Mouse (Mus musculus) kidney, adult 9 months (tissue): ENCODE results near the gene Miga1.

Experiments
- DNase-seq: peaks from one replicate; pipeline ENCODE4 v3.0.0; 2022

The Miga1 gene

GRCm38 (mm10) chr3:152339862-152340557 lies at the start of gene Miga1:
TSS of gene Miga1 (minus strand) at chr3:152340407.
- DNase-seq, result peak; percentile 62

DNA sequence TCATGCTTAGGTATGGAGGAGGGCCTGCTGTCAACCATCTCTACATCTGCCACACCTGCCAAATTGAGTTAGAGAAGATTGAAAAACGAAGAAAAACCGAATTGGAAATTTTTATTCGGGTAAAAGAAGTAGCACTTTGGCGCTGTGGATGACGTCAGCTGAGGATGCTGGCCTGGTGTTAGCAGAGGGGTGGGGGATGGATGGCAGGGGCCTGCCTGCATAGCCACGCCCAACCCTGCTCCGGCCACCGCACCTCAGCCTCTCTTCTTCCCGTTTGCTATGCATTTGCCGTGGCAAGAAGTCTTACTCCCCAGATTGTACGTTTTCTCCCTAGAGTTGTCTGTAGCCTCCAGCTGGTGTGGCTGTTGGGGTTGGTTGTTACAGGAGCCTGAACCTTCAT lies 43.9 kb upstream of the Miga1 start:
- DNase-seq, result no peak

DNA sequence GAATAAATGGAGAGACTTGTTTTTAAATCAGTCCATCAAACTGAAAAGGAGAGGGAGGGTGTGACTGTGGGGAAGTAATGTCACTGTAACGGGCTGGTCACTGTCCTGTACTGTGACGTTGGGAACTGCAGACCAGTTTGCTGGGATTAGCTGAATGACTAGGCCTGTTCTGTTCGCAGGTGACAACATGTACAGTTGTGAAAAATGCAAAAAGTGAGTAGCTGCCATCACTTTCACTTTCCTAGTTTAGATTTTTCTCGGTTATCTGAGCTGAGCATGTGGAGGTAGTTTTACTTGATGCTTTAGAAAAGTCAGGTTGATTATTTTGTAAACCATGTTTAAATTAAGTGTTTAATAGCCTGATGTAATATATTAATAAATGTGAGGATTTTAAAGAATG lies 35.9 kb upstream of the Miga1 start:
- no peak for DNase-seq

DNA sequence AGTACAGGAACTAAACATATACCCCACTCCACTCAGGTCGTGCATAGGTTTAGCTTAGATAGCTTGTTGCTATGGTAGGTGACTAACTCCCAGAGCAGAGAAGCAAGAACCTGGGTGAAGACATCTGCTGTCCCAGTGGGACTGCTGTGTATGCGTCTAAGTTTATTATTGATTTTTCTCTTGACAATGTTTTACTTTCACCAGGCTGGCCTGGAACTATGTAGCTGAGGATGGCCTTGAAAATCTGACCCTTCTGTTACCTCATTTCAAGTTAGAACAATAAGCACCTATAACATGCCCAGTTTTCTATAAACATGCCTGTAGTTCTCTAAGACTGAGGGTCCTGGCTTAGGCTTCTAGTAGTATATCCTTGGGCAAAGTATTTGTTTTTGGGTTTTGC lies 24.0 kb upstream of the Miga1 start:
- DNase-seq, result no peak

- DNase-seq, result no peak
These were observed 18.9 kb upstream of the Miga1 start for GRCm38 (mm10) chr3:152359151-152359550.

DNA sequence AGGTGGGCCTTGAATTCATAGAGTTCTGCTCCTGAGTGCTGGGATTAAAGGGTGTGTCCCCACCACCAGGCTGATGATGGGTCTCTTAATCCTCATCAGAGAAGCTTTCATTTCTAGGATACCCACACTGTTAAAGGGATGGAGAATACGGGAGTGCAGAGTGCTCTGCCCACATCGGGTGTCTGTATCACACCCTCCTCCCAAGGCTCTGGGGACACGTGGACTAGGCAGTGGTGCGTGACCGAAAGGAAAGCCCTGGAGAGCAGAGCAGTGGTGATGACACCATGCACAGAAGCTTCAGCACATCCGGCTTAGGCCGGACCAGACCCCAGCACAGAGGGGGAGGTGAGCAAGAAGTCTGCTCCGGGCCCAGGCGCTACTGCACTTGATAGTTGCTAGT lies 16.5 kb upstream of the Miga1 start:
- no peak for DNase-seq

GRCm38 (mm10) chr3:152355361-152355760 lies 15.2 kb upstream of the Miga1 start:
- DNase-seq, result no peak

GRCm38 (mm10) chr3:152353434-152354177 lies 13.4 kb upstream of the Miga1 start:
- no peak for DNase-seq

GRCm38 (mm10) chr3:152352289-152352688 lies 12.1 kb upstream of the Miga1 start:
- DNase-seq, result peak; percentile 40

DNA sequence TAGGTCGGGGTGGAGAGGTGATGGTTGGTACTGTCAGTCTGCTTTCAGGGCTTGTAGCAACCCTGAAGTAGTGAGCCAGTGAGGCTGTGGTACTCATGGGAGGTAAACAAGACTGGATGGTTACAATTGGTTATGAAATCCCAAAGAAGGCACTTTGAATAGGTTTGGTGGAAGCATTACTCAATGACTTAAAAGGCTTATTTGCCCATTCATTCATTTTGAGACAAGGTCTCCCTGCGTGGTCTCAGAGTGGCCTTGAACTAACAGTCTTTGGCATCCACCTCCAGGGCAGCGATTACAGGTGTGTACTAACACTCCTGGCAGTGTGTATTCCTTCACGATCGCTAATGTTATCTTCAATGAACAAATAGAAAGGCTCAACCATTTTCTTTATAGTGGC lies 10.8 kb upstream of the Miga1 start:
- no peak for DNase-seq

DNA sequence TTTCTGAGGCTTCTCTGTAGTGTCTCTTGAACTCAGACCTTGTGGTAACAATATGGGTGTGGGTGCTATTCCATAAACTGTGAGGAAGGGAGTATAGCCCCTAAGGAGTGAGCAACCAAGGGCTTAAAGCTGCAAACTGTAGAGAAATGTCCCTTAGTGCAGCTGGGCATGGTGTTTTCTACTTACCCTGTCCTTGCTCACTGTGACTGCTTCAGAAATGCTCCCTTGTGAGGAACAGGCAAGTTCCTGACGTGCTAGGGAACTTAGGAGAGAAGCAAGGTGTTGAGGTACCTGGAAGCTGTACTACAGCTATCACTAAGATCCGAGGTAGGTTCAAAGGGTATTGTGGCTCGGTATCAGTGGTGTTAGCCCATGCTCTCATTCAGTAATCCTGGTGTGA lies 10.2 kb upstream of the Miga1 start:
- DNase-seq, result no peak

GRCm38 (mm10) chr3:152348011-152348830 lies 8.0 kb upstream of the Miga1 start:
- no peak for DNase-seq

- no peak for DNase-seq
These were observed 7.0 kb upstream of the Miga1 start for GRCm38 (mm10) chr3:152347227-152347626.

- DNase-seq, result peak; percentile 50
These were observed 6.5 kb upstream of the Miga1 start for GRCm38 (mm10) chr3:152346633-152347141.

- peak; percentile 95 for DNase-seq
These were observed 5.8 kb upstream of the Miga1 start, which contains the start of gene Usp33 for GRCm38 (mm10) chr3:152345732-152346632. TSS of gene Usp33 (plus strand) at chr3:152346478.

- DNase-seq, result no peak
These were observed 2.8 kb upstream of the Miga1 start for GRCm38 (mm10) chr3:152342961-152343517.

GRCm38 (mm10) chr3:152336085-152336484 lies 4.1 kb downstream of the Miga1 start:
- DNase-seq, result no peak

GRCm38 (mm10) chr3:152333641-152334040 lies 6.6 kb downstream of the Miga1 start:
- DNase-seq, result no peak

- DNase-seq, result no peak
These were observed 7.5 kb downstream of the Miga1 start for GRCm38 (mm10) chr3:152332545-152333300.

DNA sequence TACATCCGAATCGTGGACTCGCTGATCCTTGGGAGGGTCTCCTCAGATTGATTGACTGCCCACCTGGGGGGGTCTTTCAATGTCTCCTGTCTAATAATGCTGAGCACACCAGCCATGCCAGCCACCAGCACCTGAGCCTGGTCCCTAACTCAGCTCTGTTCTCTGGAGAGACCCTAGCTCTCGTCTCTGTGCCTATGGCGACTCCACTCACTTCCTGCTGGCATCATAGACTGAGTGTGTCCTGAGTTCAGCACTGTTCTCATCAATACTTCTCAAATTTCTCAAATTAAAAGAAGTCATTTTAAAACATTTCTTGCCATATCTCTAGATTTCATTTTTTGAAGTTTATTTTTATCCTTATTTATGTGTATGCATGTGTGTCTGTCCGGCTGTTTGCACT lies 8.1 kb downstream of the Miga1 start:
- DNase-seq, result no peak
